Mouse (Mus musculus): ENCODE measurements around the gene Cd180.

Gene Cd180

GRCm38 (mm10) chr13:102778859-102779258 is 85.5 kb downstream of the Cd180 start:
- no peak for DNase-seq (ENCODE audit: low read depth, low spot score)

- no peak for DNase-seq (ENCODE audit: low read depth, low spot score)
These were observed 85.9 kb downstream of the Cd180 start for GRCm38 (mm10) chr13:102779275-102779674.

DNA sequence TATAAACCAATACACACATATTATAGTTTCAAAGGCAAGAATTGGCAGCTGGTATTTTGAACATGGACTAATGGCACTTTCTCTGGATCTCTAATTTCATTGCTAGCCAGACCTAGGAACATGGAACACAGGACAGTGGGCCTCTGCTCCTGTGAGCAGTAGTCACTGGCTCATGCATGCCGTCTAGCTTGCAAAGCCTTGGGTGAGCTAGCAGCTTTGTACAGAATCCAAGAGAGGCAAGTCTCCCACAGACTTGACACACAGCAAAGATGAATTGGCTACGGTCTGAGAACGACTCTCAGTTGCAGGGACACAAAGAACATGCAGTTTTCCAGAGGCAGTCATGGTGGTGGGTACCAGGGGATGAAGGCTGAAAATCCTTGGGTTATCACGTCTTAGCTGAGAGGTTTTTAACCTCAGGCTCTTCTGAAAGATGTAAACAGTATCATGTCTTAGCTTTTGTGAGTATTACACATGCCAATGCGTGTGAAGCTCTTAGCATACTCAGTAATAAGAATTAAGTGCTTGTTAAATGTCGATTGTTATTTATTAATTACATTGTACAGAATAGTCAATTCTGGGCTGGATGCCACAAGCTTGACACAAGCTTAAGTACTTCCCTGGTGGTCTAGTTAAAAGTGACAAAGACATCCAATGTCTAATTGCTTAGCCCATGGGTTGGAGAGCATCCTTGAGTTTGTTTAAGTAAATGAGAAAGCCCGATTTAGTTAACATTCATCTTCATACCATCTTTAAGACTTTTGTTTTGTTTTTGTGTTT is 90.4 kb downstream of the Cd180 start:
- DNase-seq (ENCODE audit: low read depth, low spot score) = no peak

DNA sequence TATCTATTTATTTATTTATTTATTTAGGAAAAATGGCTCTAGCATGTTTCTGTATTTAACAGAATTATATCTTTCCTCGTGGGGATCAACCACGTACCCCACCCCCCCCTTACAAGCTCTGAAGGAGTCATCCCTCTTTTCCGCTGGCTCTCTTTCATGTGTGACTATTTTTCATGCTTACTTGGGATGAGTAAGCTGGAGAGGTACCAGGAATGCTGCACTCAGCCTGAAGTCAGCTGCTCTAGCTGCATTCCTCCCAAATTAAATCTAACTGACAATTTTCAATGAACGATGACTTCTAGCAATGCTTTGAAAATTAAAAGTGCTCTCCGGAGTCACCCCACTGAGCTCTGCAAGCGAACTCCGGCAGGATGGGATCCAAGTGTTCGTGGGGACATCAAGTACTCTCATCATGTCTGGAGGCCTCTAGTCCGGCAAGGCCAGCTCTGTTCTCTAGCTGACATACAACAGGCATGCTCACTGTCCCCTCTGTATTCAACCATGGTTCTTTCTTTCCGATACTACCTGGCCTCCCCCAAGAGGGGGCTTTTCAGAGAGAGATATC is 93.4 kb downstream of the Cd180 start:
- no peak for DNase-seq (ENCODE audit: low read depth, low spot score)

All from brain, embryonic 18.5 days (tissue).